Mouse (Mus musculus): ENCODE data around the gene Gstt3. TPM values are rescaled to one million over a fixed set of nuclear protein-coding genes. Genes with fewer than 3 reads are reported as not detected.

Gstt3 gene
- total and polyA plus RNA-seq, 2 experiments, result 181 to 198 TPM

- peak overlapping the region; percentile 83 for H3K27ac ChIP-seq (replicated peaks; ENCODE audit: insufficient read depth, low read depth, low read length)
- no peaks in the 10 kb centered on the region for H3K27me3 ChIP-seq (ENCODE audit: control insufficient read depth, insufficient read depth, low read length)
- TF ChIP-seq CTCF (IDR thresholded peaks at IDR 0.05; ENCODE audit: low read depth, low read length), result no peak
- TF ChIP-seq POLR2A (IDR thresholded peaks at IDR 0.05; ENCODE audit: extremely low read depth, insufficient read depth, low read length), result no peak
- H3K9ac ChIP-seq (ENCODE audit: low read depth, low read length), result no peak overlapping the region
- H3K4me1 ChIP-seq (ENCODE audit: control insufficient read depth, insufficient read depth, low read length), result peaks cover 41% of the 10 kb centered on the region
- peak; percentile 99 for DNase-seq (ENCODE audit: extremely low read depth, low read depth, low spot score)
- peaks cover 8% of the 10 kb centered on the region for H3K36me3 ChIP-seq (ENCODE audit: control insufficient read depth, insufficient read depth, low read length)
- 26% methylated on average over 5 of the region's 5 CpGs for WGBS
- no peak overlapping the region for H3K4me3 ChIP-seq (ENCODE audit: insufficient read depth, low read depth, low read length)
- peaks cover 9% of the 10 kb centered on the region; the same call in 1 of the 2 replicates for H3K79me2 ChIP-seq (ENCODE audit: control insufficient read depth, insufficient read depth, low read length)
These were observed 8.6 kb upstream of the Gstt3 start for GRCm38 (mm10) chr10:75789841-75790240.

DNA sequence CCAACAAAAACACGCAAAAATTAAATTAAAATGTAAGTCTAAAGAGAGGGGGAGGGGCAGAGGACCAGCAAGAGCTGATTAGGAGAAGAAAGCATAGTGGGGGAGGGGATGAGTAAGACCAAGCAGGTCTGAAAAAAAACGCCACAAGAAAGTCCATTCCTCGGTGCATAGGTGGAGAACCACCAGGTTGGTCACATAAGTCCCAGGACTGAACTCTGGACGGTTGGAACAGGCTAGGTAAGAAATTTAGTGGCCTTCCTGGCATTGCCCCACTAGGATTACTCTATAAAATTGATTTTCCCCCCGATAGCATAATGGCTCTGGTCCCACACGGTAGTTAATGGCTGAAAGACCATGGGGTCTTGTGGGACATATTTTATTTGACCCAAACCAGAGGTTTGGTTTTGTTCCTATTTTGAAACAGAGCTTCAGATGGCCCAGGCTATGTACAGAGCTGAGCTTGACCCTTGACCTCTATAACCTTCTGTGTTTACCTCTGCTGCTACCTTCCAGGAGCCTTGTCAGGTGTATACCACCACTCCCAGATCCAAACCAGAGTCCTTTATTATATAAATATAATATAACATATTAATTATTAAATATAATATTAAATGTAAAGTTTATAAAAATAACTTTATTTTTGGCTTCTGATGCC, 8.0 kb upstream of the Gstt3 start:
- H3K79me2 ChIP-seq (ENCODE audit: control insufficient read depth, insufficient read depth, low read length), result peaks cover 6% of the 10 kb centered on the region; the same call in 1 of the 2 replicates
- peaks cover 8% of the 10 kb centered on the region for H3K36me3 ChIP-seq (ENCODE audit: control insufficient read depth, insufficient read depth, low read length)
- H3K9ac ChIP-seq (ENCODE audit: low read depth, low read length), result no peak overlapping the region; the same call in 1 of the 2 replicates
- peak; percentile 78 for DNase-seq (ENCODE audit: extremely low read depth, low read depth, low spot score)
- TF ChIP-seq CTCF (IDR thresholded peaks at IDR 0.05; ENCODE audit: low read depth, low read length) (no peak), POLR2A (IDR thresholded peaks at IDR 0.05; ENCODE audit: extremely low read depth, insufficient read depth, low read length) (no peak)
- WGBS, result 36% methylated on average over 6 of the region's 6 CpGs
- peaks cover 41% of the 10 kb centered on the region for H3K4me1 ChIP-seq (ENCODE audit: control insufficient read depth, insufficient read depth, low read length)
- peak overlapping the region; percentile 81 for H3K27ac ChIP-seq (replicated peaks; ENCODE audit: insufficient read depth, low read depth, low read length)
- H3K4me3 ChIP-seq (ENCODE audit: insufficient read depth, low read depth, low read length), result no peak overlapping the region
- no peaks in the 10 kb centered on the region for H3K27me3 ChIP-seq (ENCODE audit: control insufficient read depth, insufficient read depth, low read length)

- no peak overlapping the region for H3K27ac ChIP-seq (replicated peaks; ENCODE audit: insufficient read depth, low read depth, low read length)
- TF ChIP-seq POLR2A (IDR thresholded peaks at IDR 0.05; ENCODE audit: extremely low read depth, insufficient read depth, low read length) (no peak), CTCF (IDR thresholded peaks at IDR 0.05; ENCODE audit: low read depth, low read length) (no peak)
- no peaks in the 10 kb centered on the region for H3K27me3 ChIP-seq (ENCODE audit: control insufficient read depth, insufficient read depth, low read length)
- WGBS, result 95% methylated on average over 8 of the region's 8 CpGs
- no peak overlapping the region for H3K4me3 ChIP-seq (ENCODE audit: insufficient read depth, low read depth, low read length)
- no peak overlapping the region for H3K9ac ChIP-seq (ENCODE audit: low read depth, low read length)
- DNase-seq (ENCODE audit: extremely low read depth, low read depth, low spot score), result no peak
- peaks cover 8% of the 10 kb centered on the region for H3K36me3 ChIP-seq (ENCODE audit: control insufficient read depth, insufficient read depth, low read length)
- peaks cover 44% of the 10 kb centered on the region for H3K4me1 ChIP-seq (ENCODE audit: control insufficient read depth, insufficient read depth, low read length)
- H3K79me2 ChIP-seq (ENCODE audit: control insufficient read depth, insufficient read depth, low read length), result peaks cover 3% of the 10 kb centered on the region; the same call in 1 of the 2 replicates
These were observed 7.1 kb upstream of the Gstt3 start for GRCm38 (mm10) chr10:75788277-75788676.

DNA sequence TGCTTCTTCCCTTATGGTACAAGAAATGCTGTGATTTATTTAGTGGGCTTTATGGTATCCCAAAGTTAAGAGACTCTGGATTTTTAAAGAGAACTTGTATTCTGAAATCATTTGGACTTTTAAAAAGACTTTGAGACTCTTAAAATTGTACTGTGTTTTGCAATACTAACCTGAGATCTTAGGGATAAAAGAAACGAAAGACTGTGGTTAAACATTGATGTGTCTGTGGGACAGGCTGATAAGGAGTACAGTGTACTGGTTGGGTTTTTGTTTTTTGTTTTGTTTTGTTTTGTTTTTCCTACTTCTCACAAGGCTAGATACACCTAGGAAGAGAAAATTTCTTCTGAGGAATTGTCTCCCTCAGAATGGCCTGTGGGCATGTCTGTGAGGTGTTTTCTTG, 4.2 kb upstream of the Gstt3 start:
- WGBS, result 21% methylated on average over 1 of the region's 1 CpGs
- peak overlapping the region; percentile 84 for H3K27ac ChIP-seq (replicated peaks; ENCODE audit: insufficient read depth, low read depth, low read length)
- TF ChIP-seq POLR2A (IDR thresholded peaks at IDR 0.05; ENCODE audit: extremely low read depth, insufficient read depth, low read length) (no peak), CTCF (IDR thresholded peaks at IDR 0.05; ENCODE audit: low read depth, low read length) (no peak)
- H3K4me1 ChIP-seq (ENCODE audit: control insufficient read depth, insufficient read depth, low read length), result peaks cover 44% of the 10 kb centered on the region
- DNase-seq (ENCODE audit: extremely low read depth, low read depth, low spot score), result peak; percentile 90
- H3K4me3 ChIP-seq (ENCODE audit: insufficient read depth, low read depth, low read length), result no peak overlapping the region
- H3K79me2 ChIP-seq (ENCODE audit: control insufficient read depth, insufficient read depth, low read length), result peaks cover 3% of the 10 kb centered on the region; the same call in 1 of the 2 replicates
- H3K36me3 ChIP-seq (ENCODE audit: control insufficient read depth, insufficient read depth, low read length), result peaks cover 8% of the 10 kb centered on the region
- no peaks in the 10 kb centered on the region for H3K27me3 ChIP-seq (ENCODE audit: control insufficient read depth, insufficient read depth, low read length)
- peak overlapping the region; percentile 17; the same call in 1 of the 2 replicates for H3K9ac ChIP-seq (ENCODE audit: low read depth, low read length)

GRCm38 (mm10) chr10:75779206-75780174, 1.7 kb downstream of the Gstt3 start:
- no peak for TF ChIP-seq CTCF (IDR thresholded peaks at IDR 0.05; ENCODE audit: low read depth, low read length)
- no peak for TF ChIP-seq POLR2A (IDR thresholded peaks at IDR 0.05; ENCODE audit: extremely low read depth, insufficient read depth, low read length)
- no peaks in the 10 kb centered on the region for H3K27me3 ChIP-seq (ENCODE audit: control insufficient read depth, insufficient read depth, low read length)
- 28% methylated on average over 15 of the region's 15 CpGs for WGBS
- H3K9ac ChIP-seq (ENCODE audit: low read depth, low read length), result no peak overlapping the region
- no peaks in the 10 kb centered on the region for H3K36me3 ChIP-seq (ENCODE audit: control insufficient read depth, insufficient read depth, low read length)
- H3K4me1 ChIP-seq (ENCODE audit: control insufficient read depth, insufficient read depth, low read length), result peaks cover 31% of the 10 kb centered on the region
- no peaks in the 10 kb centered on the region for H3K79me2 ChIP-seq (ENCODE audit: control insufficient read depth, insufficient read depth, low read length)
- DNase-seq (ENCODE audit: extremely low read depth, low read depth, low spot score), result peak; percentile 74
- peak overlapping the region; percentile 77 for H3K4me3 ChIP-seq (ENCODE audit: insufficient read depth, low read depth, low read length)
- H3K27ac ChIP-seq (replicated peaks; ENCODE audit: insufficient read depth, low read depth, low read length), result no peak overlapping the region

Data from liver, adult 2 months (tissue).